Comparison of ENCODE assay signal across 11 mouse cellular contexts in genomic region chr7:74505635-74506034, GRCm38 (mm10).
"Had no signal": no experiment of that assay in that cellular context is flagged by ENCODE, and none has a peak within 500 bp of the region (broad histone marks: within the 10 kb centered on the region; RNA-seq: fewer than 3 reads in every experiment).

No protein-coding gene starts in this region.

- H3K4me1 ChIP-seq: liver, embryonic 15.5 days; stomach, embryonic 15.5 days had no signal

- H3K36me3 ChIP-seq: limb, embryonic 10.5 days; liver, embryonic 15.5 days; stomach, embryonic 15.5 days had no signal

- H3K4me2 ChIP-seq: liver, embryonic 11.5 days; liver, embryonic 15.5 days; midbrain, embryonic 13.5 days; stomach, embryonic 15.5 days had no signal

- H3K4me3 ChIP-seq: limb, embryonic 10.5 days; liver, embryonic 15.5 days; midbrain, embryonic 13.5 days; stomach, embryonic 15.5 days had no signal

- ATAC-seq: lung, postnatal 0 days; midbrain, embryonic 13.5 days had no signal

- H3K27me3 ChIP-seq: liver, embryonic 15.5 days; stomach, embryonic 15.5 days had no signal

- DNase-seq: kidney, postnatal 10 days; lung, adult 2 months; lung, postnatal 36 days; thymus, adult 2 months; thymus, postnatal 4 days had no signal

- H3K27ac ChIP-seq: limb, embryonic 10.5 days; liver, embryonic 15.5 days; midbrain, embryonic 13.5 days; stomach, embryonic 15.5 days had no signal

- H3K9ac ChIP-seq: liver, embryonic 15.5 days; midbrain, embryonic 13.5 days; stomach, embryonic 15.5 days had no signal

- H3K9me3 ChIP-seq: limb, embryonic 10.5 days; liver, embryonic 15.5 days; midbrain, embryonic 13.5 days; stomach, embryonic 15.5 days had no signal
